Mouse (Mus musculus): ENCODE data around the gene Aadat. TPM values are rescaled to one million over a fixed set of nuclear protein-coding genes. Genes with fewer than 3 reads are reported as not detected.
A peak's percentile ranks its signal among the peaks of the same experiment; 100 is the strongest.
"Not testable (repeated sequence)": the region's sequence is repeated elsewhere in the genome, so short reads cannot be mapped to it uniquely, and the experiment has no call there.

Aadat gene
- 0.39 and 0.50 TPM in 2 replicates for polyA plus RNA-seq (2014; fragmentation: Nextera tagmentation; extraction: Ambion mirVana)

DNA sequence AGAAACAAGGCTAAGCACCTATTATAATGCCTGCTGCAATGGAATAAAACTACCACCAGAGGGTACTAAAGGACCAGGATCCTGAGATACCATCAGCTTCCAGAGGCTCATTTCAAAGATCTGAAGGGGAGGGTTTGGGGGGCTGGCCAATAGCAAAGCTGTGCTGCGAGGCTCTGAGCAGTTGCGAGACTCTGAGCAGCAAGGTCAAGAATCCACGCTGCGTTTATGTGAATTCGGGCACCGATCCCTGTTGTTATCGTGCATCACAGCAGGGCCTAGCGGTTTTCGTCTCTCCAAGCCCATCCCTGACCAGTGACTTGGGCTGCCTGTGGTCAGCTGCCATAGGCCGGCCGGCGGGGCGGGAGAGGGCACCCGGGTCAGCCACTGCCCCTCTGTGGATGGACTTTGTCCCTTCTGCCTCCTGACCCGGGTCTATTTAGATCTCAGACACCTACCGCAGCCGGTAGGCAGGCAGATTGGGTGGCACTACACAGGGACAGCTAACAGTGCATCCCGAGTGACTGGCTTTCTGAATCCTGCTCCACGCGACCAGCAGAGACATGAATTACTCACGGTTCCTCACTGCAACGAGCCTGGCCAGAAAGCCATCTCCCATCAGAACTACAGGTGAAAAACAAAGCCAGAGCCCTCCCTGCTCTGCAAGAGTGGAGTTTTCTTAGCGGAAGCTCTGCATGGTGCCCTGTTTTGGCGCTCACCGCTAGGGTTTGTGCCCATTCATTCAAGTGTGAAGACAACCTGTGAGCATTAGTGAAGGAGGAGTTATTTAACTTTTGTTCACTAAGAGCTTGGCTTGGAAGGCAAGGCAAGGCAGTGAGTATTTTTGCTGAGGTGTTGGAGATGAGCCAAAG is at the start of gene Aadat:
Gene Aadat (plus strand): TSS at position 280 of the 869 bp plus-strand sequence.
- no peaks in the 10 kb centered on the region for H3K4me1 ChIP-seq (ENCODE audit: control insufficient read depth, insufficient read depth, low read length)
- H3K36me3 ChIP-seq (ENCODE audit: control insufficient read depth, insufficient read depth, low read length) = no peaks in the 10 kb centered on the region
- no peaks in the 10 kb centered on the region for H3K27me3 ChIP-seq (ENCODE audit: control insufficient read depth, insufficient read depth, low read length)
- no peaks in the 10 kb centered on the region for H3K9me3 ChIP-seq (replicated peaks; ENCODE audit: control insufficient read depth, low read length)
- H3K4me2 ChIP-seq = peak within 1 kb of the TSS; percentile 79
- 1% methylated on average over 25 of the region's 25 CpGs for WGBS (ENCODE audit: insufficient replicate concordance)
- no peak within 1 kb of the TSS for H3K27ac ChIP-seq (ENCODE audit: low read depth, low read length)
- ATAC-seq (replicated peaks; ENCODE audit: insufficient number of reproducible peaks, low FRiP score, low TSS enrichment) = peak; percentile 81
- peak within 1 kb of the TSS; percentile 44 for H3K9ac ChIP-seq (ENCODE audit: low read depth, low read length)
- peak within 1 kb of the TSS; percentile 45 for H3K4me3 ChIP-seq (ENCODE audit: low read depth, low read length)

DNA sequence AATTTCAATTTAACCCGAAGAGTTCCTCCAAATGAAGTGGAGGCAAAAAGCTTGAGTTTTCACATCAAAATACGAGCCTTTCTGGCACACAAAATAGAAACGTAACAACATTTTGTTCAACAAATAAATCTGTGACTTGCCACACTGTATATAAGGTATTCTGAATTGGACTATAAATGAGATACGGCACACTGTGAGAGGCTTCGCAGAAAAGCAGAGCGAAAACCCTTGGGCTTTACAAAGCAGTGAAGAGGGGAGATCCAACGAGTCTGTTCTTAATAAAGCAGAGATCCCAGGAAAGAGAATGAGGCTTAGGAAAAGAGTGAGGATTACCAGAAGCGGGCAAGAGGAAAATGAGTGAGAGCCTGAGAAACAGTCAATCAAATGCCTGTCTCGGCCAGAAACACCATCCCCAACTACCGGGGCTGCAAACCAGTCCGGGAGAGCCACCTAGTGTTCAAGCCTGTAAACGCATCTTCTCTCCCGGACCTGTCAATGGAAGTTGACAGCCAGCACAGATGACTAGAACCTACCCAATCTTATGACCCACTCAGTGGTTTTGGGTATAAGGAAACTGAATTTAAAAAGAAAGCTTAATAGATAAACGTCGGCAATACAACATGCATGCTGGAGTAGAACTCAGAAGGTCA is 38.9 kb upstream of the Aadat start:
- Histone ChIP-seq H3K27ac (ENCODE audit: low read depth, low read length) (no peak overlapping the region), H3K9ac (ENCODE audit: low read depth, low read length) (no peak overlapping the region), H3K4me2 (no peak overlapping the region), H3K27me3 (ENCODE audit: control insufficient read depth, insufficient read depth, low read length) (no peaks in the 10 kb centered on the region), H3K36me3 (ENCODE audit: control insufficient read depth, insufficient read depth, low read length) (no peaks in the 10 kb centered on the region), H3K4me1 (ENCODE audit: control insufficient read depth, insufficient read depth, low read length) (no peaks in the 10 kb centered on the region), H3K9me3 (replicated peaks; ENCODE audit: control insufficient read depth, low read length) (no peaks in the 10 kb centered on the region), H3K4me3 (ENCODE audit: low read depth, low read length) (no peak overlapping the region)
- WGBS (ENCODE audit: insufficient replicate concordance) = 36% methylated on average over 15 of the region's 15 CpGs
- no peak for ATAC-seq (replicated peaks; ENCODE audit: insufficient number of reproducible peaks, low FRiP score, low TSS enrichment)

DNA sequence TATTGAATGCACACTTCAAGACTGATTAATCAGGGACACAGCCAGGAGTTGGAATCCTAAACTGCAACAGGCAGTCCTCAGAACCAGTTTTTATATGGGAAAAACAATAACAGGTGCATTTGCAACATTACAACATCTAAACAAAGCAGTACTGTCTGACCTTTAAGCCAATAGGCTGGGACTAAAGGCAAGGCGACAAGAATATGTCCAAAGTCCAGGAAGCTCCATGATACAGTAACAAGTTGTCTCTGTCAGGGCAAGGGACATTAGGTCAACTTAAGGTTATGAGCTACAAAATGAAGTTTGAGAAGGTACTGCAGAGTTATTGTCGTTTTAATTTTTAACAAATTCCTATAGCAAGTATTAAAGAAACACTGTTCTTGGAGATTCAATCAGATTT is 15.6 kb upstream of the Aadat start:
- no peaks in the 10 kb centered on the region for H3K9me3 ChIP-seq (replicated peaks; ENCODE audit: control insufficient read depth, low read length)
- H3K27me3 ChIP-seq (ENCODE audit: control insufficient read depth, insufficient read depth, low read length) = no peaks in the 10 kb centered on the region
- no peak overlapping the region for H3K27ac ChIP-seq (ENCODE audit: low read depth, low read length)
- H3K4me1 ChIP-seq (ENCODE audit: control insufficient read depth, insufficient read depth, low read length) = no peaks in the 10 kb centered on the region
- no peak overlapping the region for H3K4me3 ChIP-seq (ENCODE audit: low read depth, low read length)
- 69% methylated on average over 2 of the region's 2 CpGs for whole genome bisulfite sequencing (ENCODE audit: insufficient replicate concordance)
- H3K9ac ChIP-seq (ENCODE audit: low read depth, low read length) = no peak overlapping the region
- no peak for ATAC-seq (replicated peaks; ENCODE audit: insufficient number of reproducible peaks, low FRiP score, low TSS enrichment)
- H3K36me3 ChIP-seq (ENCODE audit: control insufficient read depth, insufficient read depth, low read length) = no peaks in the 10 kb centered on the region
- H3K4me2 ChIP-seq = no peak overlapping the region

DNA sequence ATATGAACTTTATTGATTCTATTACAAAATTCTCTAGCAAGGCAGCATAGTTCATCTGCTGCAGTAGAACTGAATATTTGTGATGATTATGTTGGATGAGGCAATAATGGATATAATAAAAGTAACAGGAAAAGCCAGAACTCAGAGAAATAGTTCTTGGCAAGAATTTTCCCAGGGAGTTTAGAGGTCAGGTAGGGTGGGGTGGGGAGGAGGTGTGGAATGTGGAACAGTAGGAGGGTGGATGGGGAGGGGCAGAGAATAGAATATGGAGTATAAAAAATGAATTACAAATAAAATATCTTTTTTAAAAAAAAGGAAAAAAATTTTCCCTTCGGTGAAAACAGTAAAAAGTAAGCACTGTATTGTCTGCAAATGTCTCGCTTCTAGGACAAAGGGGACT is 13.9 kb upstream of the Aadat start:
- Histone ChIP-seq H3K27ac (ENCODE audit: low read depth, low read length) (no peak overlapping the region), H3K9me3 (replicated peaks; ENCODE audit: control insufficient read depth, low read length) (no peaks in the 10 kb centered on the region), H3K36me3 (ENCODE audit: control insufficient read depth, insufficient read depth, low read length) (no peaks in the 10 kb centered on the region), H3K4me2 (no peak overlapping the region), H3K9ac (ENCODE audit: low read depth, low read length) (no peak overlapping the region), H3K27me3 (ENCODE audit: control insufficient read depth, insufficient read depth, low read length) (no peaks in the 10 kb centered on the region), H3K4me1 (ENCODE audit: control insufficient read depth, insufficient read depth, low read length) (no peaks in the 10 kb centered on the region), H3K4me3 (ENCODE audit: low read depth, low read length) (no peak overlapping the region)
- ATAC-seq (replicated peaks; ENCODE audit: insufficient number of reproducible peaks, low FRiP score, low TSS enrichment) = no peak
- 73% methylated on average over 2 of the region's 2 CpGs for WGBS (ENCODE audit: insufficient replicate concordance)

DNA sequence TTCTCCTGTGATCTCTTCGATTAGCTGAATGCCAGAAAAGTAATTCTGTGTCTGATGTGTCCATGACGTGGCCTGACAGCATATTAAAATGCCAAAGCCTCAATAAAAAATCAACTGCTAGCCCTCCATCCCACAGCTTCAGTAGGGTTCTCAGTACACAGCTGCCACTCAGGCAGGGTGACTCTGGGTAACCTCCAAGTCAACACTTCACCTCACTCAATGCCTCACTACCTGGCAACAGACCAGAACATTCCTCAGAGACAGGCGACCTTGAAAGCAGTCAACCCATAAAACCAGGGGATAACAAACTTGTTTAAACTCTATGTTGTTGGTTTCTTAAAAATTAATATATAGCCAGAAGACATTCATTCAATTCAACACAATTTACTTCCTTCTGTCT is 13.3 kb upstream of the Aadat start:
- Histone ChIP-seq H3K27ac (ENCODE audit: low read depth, low read length) (no peak overlapping the region), H3K4me1 (ENCODE audit: control insufficient read depth, insufficient read depth, low read length) (no peaks in the 10 kb centered on the region), H3K27me3 (ENCODE audit: control insufficient read depth, insufficient read depth, low read length) (no peaks in the 10 kb centered on the region), H3K36me3 (ENCODE audit: control insufficient read depth, insufficient read depth, low read length) (no peaks in the 10 kb centered on the region), H3K4me2 (no peak overlapping the region), H3K9me3 (replicated peaks; ENCODE audit: control insufficient read depth, low read length) (no peaks in the 10 kb centered on the region), H3K9ac (ENCODE audit: low read depth, low read length) (no peak overlapping the region), H3K4me3 (ENCODE audit: low read depth, low read length) (no peak overlapping the region)
- 59% methylated on average over 3 of the region's 3 CpGs for WGBS (ENCODE audit: insufficient replicate concordance)
- ATAC-seq (replicated peaks; ENCODE audit: insufficient number of reproducible peaks, low FRiP score, low TSS enrichment) = no peak

DNA sequence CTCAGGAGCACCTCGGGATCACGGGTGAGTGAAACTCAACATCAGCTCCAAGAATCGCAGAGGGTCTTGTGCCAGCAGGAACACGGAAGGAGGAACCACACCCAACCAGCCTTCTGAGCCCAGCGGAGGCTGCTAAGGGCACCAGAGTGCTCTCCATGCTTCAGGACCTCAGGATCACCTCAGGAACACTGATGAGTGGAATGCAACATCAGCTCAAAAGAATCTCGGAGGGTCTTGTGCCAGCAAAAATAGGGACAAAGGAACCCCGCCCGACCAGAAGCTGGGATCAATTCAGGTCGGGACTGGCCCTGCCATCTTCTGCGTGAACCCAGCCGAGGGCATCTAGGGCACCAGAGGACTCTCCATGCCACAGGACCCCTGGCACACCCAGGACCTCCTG is 11.1 kb upstream of the Aadat start:
- WGBS (ENCODE audit: insufficient replicate concordance) = 83% methylated on average over 11 of the region's 11 CpGs
- no peak overlapping the region for H3K9ac ChIP-seq (ENCODE audit: low read depth, low read length)

DNA sequence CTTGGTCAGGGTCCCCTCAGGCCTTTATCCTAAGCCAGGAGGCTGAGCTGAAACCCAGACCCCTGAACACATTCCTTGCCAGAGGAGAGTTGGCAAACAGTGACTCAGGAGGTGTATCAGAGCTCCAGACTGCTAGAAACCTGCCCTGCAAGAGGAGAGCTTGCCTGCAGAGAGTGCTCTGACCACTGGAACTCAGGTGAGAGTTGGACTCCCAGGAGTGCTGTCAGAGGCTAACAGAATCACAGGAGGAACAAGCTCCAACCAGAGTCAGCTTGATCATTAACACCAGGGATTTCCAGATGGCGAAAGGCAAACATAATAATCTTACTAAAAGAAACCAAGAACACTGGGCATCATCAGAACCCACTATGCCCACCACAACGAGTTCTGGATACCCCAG is 10.7 kb upstream of the Aadat start:
- 73% methylated on average over 2 of the region's 2 CpGs for WGBS (ENCODE audit: insufficient replicate concordance)
- not testable (repeated sequence) for ATAC-seq (replicated peaks; ENCODE audit: insufficient number of reproducible peaks, low FRiP score, low TSS enrichment)

More for the DNA sequence above, 11.1 kb upstream of the Aadat start:
- Histone ChIP-seq H3K4me1 (ENCODE audit: control insufficient read depth, insufficient read depth, low read length) (no peaks in the 10 kb centered on the region), H3K9me3 (replicated peaks; ENCODE audit: control insufficient read depth, low read length) (no peaks in the 10 kb centered on the region), H3K4me3 (ENCODE audit: low read depth, low read length) (no peak overlapping the region), H3K36me3 (ENCODE audit: control insufficient read depth, insufficient read depth, low read length) (no peaks in the 10 kb centered on the region), H3K27me3 (ENCODE audit: control insufficient read depth, insufficient read depth, low read length) (no peaks in the 10 kb centered on the region), H3K27ac (ENCODE audit: low read depth, low read length) (no peak overlapping the region), H3K4me2 (no peak overlapping the region)
- no peak for ATAC-seq (replicated peaks; ENCODE audit: insufficient number of reproducible peaks, low FRiP score, low TSS enrichment)

DNA sequence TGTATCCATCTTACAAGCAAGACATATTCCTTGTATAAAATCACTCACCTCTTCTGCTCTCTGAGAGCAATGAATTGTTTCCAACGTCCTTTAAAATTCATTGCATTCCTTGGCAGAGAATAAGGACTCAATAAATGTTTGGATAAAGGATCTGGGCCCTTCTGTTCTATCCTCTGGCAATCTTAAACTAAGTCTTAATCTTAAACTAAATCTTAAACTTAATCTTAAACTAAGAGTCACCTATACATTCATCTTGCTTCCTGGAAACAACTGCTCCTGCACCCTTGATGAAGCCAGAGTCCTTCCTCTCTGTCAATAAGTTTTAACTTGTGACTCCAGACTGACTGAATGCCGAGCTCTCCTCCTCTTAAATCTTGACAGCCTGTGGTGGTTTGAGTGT is 2.6 kb upstream of the Aadat start, which contains the start of gene Gm10283:
Gene Gm10283 (minus strand): TSS at position 101 of the 400 bp plus-strand sequence.
- no peak within 1 kb of the TSS for H3K9ac ChIP-seq (ENCODE audit: low read depth, low read length)
- H3K27ac ChIP-seq (ENCODE audit: low read depth, low read length) = no peak within 1 kb of the TSS
- H3K9me3 ChIP-seq (replicated peaks; ENCODE audit: control insufficient read depth, low read length) = no peaks in the 10 kb centered on the region
- no peak within 1 kb of the TSS for H3K4me3 ChIP-seq (ENCODE audit: low read depth, low read length)
- H3K4me2 ChIP-seq = no peak within 1 kb of the TSS
- H3K36me3 ChIP-seq (ENCODE audit: control insufficient read depth, insufficient read depth, low read length) = no peaks in the 10 kb centered on the region
- no peaks in the 10 kb centered on the region for H3K27me3 ChIP-seq (ENCODE audit: control insufficient read depth, insufficient read depth, low read length)
- H3K4me1 ChIP-seq (ENCODE audit: control insufficient read depth, insufficient read depth, low read length) = no peaks in the 10 kb centered on the region
- 47% methylated on average over 2 of the region's 2 CpGs for WGBS (ENCODE audit: insufficient replicate concordance)
- ATAC-seq (replicated peaks; ENCODE audit: insufficient number of reproducible peaks, low FRiP score, low TSS enrichment) = no peak

More for the DNA sequence above, 10.7 kb upstream of the Aadat start:
- not testable (repeated sequence) for H3K27ac ChIP-seq (ENCODE audit: low read depth, low read length); H3K4me1 ChIP-seq (ENCODE audit: control insufficient read depth, insufficient read depth, low read length); H3K36me3 ChIP-seq (ENCODE audit: control insufficient read depth, insufficient read depth, low read length); H3K9me3 ChIP-seq (replicated peaks; ENCODE audit: control insufficient read depth, low read length); H3K27me3 ChIP-seq (ENCODE audit: control insufficient read depth, insufficient read depth, low read length); H3K4me3 ChIP-seq (ENCODE audit: low read depth, low read length); H3K4me2 ChIP-seq; H3K9ac ChIP-seq (ENCODE audit: low read depth, low read length)
